Mouse (Mus musculus) spleen, postnatal 4 days (tissue): Measurements from ENCODE around the gene Pitpnm2.
"Not testable (repeated sequence)": the region's sequence is repeated elsewhere in the genome, so short reads cannot be mapped to it uniquely, and the experiment has no call there.

Experiments
- DNase-seq, 2 experiments: peaks; one replicate each; pipeline ENCODE4 v3.0.0; 2022; ENCODE audit warnings: low spot score in 2 of 2

The Pitpnm2 gene

DNA sequence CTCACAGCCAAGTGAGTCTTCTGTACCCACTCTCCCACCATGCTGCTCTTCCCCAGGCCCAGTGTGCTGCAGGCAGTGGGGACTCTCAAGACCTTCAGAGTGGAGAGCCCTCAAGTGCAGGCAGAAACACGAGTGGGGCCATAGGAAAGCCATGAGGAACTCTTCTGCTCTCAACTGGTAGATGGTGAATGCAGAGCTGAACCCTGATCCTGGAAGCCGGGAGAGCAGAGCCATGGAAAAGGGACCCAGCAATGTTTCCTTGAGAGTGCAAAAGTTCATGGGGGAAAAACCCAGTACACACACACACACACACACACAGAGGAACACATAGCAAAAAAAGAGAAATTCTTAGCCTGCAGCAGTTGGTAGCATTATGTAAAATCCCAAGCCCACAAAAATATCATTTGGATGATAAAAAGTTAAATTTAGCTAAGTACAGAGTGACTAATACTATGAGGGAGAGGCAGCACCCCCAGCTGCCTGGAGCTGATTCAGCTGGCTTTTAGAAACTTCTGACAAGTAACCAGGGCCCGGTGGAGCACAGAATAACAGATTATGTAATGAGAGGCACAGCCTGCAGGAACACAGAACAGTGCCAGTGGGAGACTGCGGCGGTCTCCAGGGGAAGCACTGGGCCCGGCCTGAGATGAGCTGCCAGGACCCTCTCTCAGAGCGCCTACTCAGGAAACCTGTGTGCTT, 28.4 kb downstream of the Pitpnm2 start:
- no peak for DNase-seq

DNA sequence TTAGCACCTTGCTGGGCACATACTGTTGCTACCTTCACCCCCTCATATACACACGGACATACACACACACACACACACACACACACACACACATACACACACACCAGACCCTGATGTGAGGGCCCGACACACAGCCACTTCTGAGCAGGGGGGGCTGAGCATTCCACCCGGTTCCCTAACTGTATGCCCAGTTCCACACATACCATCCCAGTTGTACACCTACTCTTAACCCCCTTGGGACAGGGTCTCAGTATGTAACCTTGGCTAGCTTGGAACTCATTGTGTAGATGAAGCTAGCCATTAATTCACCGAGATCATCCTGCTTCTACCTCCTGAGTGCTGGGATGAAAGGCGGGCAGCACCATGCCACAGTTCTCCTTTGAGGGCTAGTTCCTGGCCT, 29.0 kb downstream of the Pitpnm2 start:
- DNase-seq: no peak

DNA sequence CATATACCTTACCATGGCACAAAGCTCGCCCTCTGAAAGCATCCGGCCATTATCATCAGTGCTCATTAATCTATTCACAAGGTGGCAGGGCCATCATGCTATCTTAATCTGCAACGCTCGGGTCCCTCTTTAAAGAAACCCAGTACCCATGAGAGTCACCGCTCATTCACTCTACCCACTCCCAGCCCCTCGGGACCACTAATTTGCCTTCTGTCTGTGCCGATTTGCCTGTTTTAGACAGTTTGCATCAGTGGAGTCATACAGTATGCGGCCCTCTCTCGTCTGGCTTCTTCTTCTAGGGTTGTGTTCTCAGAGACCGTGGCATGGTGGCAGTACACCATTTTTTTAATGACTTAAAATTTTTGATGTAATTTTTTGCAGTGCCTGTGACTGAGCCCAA, 30.1 kb downstream of the Pitpnm2 start:
- peak in 1 of 2 experiments; percentile 48 for DNase-seq

DNA sequence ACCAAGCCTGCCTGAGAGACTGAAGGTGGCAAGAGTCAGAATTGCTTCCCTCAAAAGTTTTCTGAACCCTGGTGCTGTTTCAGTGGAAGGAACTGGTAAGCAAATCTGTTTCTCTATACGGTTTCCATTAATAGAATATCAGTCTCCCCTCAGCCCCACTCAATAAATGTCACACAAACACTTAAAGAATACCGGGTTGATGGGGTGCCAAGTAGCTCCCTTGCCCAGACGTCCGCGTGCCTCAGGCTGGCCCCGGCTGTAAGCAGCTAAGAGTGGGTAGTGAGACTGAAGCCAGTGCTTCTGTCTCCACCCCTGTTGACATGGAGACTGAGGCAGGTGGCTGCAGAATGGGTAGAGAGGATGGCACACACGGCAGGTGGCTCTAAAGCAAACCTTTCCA, 30.6 kb downstream of the Pitpnm2 start:
- no peak for DNase-seq

DNA sequence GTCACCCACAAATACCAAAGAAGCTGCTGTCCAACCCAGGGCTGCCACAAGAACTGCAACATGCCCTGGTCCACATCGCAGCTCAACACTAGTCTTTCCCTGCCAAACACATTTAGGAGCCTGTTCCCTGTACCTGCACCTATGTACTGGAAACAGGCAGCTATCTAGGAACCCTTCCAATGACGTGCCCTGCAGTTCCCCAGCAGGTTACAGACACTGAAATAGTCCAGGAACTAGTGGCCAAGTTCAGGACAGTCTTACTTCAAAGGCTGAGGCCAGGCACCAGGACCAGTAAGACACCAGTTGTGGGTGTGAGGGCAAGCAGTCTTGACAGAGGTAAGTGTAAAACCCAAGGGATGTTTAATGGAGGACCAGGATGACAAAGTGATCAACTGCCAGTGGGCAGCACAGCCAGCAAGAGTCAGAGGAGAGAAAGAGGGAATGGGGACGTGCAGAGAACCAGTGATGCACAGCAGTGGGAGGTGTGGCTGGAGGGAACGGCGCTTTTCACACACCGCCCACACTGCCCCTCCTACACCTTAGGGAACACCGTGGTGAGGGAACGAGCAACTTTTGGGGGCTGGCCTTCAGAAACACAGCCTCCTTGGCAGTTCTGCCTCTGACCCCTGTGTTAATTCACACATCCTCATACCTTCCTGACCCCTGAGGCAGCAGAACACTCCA, 31.9 kb downstream of the Pitpnm2 start:
- DNase-seq: no peak

DNA sequence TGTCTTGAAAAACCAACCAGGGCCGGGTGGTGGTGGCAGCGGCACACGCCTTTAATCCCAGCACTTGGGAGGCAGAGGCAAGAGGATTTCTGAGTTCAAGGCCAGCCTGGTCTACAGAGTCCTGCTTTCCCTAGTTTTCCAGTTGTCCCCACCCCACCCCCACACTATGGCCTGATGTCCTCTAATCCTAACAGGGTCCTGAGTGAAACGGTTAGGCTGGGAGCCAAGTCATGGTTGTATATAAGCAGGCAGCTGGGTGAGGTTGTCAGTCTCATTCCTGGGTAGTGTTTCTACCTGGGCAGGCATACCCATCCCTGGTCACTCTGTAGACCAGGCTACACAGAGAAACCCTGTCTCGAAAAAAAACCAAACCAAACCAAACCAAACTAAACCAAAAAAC, 32.5 kb downstream of the Pitpnm2 start:
- DNase-seq: not testable (repeated sequence)

DNA sequence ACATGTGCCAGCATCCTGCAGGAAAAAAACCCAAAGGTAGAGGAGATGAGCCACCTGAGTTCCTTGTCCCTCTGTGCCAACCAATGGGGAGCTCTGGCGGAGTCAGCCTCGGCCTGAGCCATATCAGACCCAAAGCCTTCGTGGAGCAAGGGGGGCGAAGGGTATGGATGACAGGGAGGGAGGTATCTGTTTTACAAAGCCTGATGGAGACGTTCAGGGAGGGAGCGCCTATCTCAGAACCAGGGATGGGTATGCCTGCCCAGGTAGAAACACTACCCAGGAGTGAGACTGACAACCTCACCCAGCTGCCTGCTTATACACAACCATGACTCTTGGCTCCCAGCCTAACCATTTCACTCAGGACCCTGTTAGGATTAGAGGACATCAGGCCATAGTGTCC, 33.2 kb downstream of the Pitpnm2 start:
- DNase-seq: no peak

DNA sequence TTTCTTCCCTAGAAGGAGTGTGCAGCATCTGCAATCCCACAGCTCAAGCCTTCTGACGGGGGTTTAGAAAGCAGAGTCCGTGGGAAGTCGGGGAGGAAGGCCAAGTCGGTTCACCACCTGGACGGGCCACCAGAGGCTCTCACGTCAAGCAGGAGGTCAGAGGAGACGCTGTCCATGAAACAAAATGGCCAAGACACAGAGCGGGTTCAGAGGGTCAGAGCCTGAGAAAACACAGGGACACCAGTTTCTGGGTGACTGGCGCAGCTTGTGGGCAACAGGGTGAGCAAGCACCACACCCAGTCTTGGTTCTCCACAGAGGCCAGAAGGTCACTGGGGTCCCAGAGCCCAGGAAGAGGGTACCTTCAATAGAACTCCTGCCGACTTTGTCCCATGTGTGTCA, 33.9 kb downstream of the Pitpnm2 start:
- DNase-seq: no peak

DNA sequence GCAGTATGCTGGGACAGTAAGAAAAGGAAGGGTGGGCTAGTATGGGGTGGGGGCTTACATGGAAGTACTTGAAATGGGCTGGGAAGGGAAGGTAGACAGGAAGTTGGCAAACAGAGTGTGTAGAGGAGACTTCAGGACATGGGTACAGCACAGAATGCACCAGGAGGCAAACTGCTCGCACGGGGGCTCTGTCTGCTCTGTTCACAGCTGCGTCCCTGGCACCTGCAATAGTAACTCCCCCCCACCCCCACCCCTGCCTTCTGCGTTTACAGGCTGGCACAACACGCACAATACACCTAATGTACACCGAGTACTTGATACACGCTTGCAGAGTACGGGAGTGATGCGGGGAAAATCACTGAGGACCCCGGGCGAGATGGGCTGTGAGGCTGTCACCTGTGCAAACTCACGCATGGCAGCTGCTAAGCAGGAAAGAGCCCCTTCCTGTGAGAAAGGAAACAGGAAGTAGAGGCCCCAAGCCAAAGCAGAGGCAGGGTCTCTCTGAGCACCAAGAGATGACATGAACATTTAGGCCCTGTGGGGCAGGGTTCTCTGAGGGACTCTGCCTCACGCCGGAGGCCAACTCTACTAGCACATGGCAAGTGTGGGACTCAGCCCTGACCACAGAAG, 34.9 kb downstream of the Pitpnm2 start:
- peak in 1 of 2 experiments; percentile 50 for DNase-seq

DNA sequence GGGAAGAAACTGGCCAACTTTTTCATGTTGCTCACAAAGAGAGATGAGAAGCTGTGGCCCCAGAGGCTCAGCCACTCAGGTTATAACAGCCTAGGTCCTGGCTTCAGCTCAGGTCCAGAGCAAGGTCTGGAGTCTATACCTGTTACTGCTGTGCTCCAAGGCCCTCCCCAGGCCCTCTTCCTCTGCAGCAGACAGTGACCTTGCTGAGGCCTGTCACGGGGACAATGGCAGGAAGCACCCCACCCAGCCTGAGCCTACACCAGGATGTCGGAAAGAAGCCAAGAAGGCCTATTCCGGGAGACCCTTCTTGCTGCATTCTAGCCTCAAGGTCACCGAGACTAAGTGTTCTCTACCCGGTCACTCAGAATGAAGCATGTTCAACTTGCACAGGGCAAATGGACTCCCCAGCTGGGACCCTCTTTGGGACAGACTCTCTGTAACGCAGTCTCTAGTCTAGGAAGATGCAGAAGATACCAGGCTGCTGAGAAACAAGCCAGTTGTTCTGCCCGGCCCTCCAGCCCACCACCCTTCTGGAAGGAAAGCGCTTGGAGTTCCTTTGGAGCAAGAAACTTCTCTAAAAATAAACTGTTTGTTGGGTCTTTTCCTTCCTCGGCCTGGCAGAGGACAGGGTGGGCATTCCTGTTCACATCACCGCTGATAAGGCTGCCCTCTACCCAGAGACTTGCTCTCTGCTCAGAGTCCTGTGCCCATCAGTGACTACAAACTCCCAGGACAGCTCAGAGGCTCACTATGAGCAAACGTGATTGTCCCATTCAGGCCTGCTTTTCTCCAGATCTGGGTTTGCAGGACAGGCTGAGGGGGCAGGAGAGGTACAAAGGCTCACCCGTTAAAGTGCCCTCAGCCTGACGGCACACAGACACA, 35.7 kb downstream of the Pitpnm2 start:
- peak in 1 of 2 experiments; percentile 45 for DNase-seq

DNA sequence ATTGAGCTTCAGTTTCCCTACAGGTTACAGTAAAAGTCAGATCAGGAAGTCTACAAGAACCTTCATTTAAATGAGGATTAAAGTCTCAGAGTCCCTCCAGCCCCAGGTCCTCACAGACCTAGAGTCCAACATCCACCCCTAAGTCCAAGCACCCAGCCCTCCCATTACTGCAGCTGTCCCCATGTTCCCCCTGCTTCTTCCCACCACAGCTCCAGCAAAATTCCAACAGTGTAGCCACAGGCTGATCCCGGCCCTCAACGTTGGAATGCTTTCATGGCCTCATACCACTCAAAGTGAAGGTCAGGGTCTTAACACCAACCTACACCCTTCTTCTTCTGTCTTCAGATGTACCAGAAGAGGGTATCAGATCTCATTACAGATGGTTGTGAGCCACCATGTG, 37.9 kb downstream of the Pitpnm2 start:
- DNase-seq: no peak

DNA sequence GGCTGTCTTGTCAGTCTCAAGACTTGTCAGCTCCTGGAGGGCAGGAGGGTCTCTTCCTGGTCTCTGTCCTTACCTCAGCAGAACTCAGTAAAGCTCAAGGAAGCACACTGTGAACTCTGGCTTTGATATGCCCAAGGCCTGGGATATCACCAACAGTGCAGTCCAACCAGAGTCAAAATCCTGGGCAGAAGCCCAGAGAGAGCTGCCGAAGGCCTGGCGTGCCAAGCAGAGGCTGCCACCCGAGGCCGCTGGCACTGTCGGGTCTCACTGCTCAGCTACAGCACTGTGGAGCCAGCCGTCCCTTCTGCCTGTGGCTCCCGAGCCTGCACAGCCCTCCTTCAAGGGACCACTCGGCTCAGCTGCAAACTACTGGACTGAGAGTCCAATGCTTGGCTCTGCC, 38.3 kb downstream of the Pitpnm2 start:
- no peak for DNase-seq

DNA sequence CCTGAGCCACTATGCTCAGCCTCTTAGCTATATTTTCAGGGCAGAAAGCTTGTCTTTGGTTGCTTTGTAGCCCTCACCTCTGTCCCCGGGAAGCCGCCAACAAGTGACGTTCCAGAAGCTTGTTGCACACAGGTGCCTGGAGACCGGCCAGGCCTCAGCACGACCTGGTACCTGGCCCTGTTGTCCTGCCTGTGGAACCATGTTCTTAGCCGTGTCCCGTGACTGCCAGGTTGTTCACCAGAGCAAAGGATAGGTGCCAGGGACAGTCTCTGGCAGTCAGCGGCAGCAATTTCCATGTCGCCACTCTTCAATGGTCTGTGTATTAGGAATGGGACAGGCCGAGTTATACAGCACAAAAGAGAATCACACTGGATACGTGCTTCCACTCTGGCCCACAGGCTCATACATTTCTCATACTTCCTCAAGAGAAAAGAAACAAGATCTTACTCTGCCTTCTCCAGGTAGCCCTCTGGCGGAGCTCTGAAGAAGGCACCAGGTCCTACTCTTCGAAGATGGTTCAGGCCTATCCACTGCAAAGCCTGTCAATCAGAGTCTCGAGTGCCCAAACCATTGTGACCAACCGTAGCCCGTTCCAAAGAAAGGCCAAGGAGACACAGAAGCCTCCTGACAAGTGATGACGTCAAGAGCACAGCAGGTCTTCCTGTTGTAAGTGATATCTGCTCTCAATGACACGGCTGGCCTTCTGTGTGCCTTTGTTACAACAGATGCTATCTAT, 39.1 kb downstream of the Pitpnm2 start:
- no peak for DNase-seq

DNA sequence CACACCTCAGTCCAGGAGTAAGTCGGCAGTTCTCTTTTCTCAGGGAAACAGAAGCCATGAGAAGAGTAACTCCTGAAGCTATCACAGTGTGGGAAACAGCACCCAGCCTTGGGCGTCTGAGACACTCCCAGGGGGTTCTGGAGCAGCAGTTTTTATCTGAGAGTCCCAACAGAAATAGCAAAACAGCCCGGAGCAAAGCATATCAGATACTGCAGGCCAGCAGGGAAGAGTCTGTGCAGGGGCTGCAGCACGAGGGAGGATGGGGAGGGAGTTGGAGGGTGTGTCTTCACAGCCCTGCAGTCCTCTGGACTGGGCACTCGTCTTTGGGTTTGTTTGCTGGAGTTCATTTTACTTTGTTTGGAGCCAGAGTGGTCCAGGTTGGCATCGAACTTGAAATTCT, 39.7 kb downstream of the Pitpnm2 start:
- DNase-seq: no peak

DNA sequence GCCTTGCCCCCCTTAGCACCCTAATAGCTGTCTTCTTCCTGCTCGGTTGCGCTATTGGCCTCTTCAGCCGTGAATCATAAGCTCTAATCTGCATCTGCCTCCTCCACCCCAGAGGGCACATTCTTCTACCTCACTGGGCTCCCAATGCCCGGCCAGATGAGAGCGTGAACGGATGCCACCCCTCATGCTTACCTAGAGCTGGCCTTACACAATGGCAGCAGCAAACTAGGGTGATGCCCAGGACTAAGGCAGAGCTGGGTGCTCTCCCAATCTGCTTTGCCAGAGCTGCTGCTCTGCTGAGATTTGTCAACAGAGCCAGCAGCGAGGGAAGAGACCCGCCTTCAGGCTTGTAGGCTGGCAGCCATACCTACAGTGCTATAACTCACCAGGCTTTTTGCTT, 41.5 kb downstream of the Pitpnm2 start:
- DNase-seq: no peak

DNA sequence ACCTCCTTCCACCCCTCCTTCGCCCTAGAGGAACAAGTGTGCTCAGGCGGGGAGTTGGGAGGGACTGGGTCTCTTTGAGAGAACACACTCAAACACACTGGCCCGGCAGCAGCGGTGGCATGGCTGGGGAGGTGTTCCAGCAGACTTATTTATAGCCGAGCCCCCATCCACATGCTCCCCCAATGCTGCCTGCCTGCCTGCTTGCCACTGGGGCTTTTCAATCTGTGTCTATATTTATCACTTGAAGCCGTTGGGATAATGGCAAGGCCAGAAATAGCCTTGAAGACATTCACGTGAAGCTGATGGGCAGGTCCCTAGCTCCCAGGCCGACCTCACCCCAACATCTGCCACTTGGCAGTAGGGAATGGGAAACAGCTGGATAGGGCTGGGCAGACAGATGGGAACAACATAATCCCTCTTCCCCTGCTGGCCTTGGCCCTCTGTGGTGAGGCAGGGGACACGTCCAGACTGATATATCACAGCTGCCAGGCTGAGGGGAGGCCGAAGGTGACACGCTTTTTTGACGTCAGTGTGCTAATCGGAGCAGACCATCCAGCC, 43.0 kb downstream of the Pitpnm2 start:
- no peak for DNase-seq

DNA sequence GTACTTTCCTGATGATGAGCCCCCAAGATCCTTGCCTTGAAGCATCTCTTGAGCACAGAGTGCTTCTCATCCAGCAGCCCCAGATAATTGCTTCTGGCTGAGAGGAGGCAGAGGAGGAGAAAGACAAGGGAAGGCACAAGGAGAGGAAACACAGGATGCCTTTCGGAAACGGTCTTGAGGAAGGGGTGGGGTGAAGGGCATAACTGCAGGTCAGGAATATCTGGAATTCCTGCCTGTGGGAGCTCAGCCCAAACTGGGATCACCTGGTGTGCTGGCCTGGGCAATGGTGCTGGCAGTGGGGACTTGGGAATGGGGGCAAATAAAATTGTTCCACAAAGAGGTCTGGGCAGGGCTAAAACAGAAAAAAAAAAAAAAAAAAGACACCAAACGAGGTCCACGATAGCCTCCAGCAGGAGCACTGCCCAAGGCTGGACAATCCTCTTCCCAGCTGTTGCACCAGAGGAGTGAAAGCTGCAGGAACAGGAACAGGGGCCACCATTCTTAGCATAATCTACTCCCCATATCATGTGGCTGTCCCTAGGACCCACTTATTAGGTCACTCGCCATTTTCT, 43.7 kb downstream of the Pitpnm2 start:
- DNase-seq: no peak

DNA sequence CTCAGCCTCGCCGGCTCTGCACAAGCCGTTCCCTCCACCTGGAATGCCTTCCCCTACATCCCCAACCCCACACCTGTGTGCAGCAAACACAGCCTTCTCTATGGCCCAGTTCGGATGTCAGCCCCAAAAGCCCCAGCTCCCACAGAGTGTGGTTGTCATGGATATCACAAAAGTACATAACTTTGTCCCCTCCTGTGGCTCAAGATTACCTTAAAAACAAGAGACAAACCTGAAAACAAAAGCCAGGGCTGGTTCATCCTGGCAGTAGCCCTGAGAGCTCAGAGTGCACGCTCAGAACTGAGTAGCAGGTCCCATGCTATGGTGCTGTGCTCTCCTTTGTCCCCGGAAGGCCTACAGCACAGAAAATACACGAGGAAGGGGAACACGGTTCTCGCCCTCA, 44.3 kb downstream of the Pitpnm2 start:
- no peak for DNase-seq

DNA sequence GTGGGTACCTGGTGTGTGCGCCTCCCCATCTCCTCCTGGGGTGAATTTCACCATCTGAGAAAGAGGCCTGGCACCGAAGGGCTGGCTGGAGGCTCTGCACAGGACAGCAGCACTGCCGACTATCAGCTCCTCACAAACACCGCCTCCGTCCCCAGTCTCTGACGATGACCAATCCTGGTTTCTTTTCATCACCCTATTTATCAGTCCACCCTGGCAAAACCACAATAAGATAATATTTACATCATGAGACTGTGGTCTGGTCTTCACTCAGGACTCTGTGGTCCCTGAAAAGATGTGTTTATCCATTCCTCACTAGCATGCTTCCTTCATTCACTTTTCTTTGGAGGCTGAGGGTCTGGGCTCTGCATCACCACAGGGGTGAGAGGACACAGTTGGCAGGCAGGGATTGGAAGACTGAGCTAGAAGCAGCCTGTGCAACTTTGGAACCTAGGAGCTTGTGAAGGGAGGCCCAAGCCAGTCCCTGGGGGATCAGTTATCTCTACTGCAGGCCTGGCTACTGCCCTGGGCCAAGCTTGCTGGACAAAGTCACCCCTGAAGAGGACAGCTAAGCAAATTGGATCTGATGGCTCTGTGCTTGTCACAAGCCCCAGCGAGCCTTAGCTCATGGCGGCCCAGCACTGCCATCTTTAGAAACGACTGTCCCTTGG, 45.3 kb downstream of the Pitpnm2 start:
- no peak for DNase-seq

DNA sequence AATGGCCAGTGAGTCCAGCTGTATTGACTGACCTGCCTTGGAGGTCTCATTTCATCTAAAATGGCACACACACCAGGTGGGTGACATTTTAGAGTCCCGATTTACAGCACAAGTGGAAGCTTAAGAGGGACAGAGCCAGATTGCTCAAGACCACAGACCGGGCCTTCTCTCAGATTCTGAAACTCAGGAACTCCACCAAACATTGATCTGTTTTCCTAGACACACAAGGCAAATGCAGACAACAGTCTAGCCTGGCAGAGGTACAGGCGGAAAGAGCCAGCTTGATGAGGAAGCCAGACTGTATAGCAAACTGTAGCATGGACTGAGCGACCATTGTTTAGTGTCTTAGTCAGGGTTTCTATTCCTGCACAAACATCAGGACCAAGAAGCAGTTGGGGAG, 46.3 kb downstream of the Pitpnm2 start:
- DNase-seq: no peak
